Mouse (Mus musculus) stomach, embryonic 16.5 days (tissue): ENCODE measurements around the gene Card10. TPM values are rescaled to one million over a fixed set of nuclear protein-coding genes. Genes with fewer than 3 reads are reported as not detected.

Experiments
- ATAC-seq: fragments of 200-750 bp; cut with Nextera tagmentation; 2 replicates; pipeline ENCODE4 v1.8.0; 2017; ENCODE audit warnings: moderate number of reproducible peaks, moderate TSS enrichment; ENCODE audit not compliant: insufficient read depth, low FRiP score
- H3K27ac ChIP-seq: fragments of 300-500 bp; sonication (generic); 2 replicates; pipeline ENCODE4 v1.5.1; 2014; ENCODE audit warnings: low read length
- H3K27me3 ChIP-seq: fragments of 300-500 bp; sonication (generic); 2 replicates; pipeline ENCODE4 v1.6.1; 2014; ENCODE audit warnings: low read length, control low read depth, mixed read lengths; ENCODE audit not compliant: control insufficient read depth, insufficient read depth
- H3K36me3 ChIP-seq: fragments of 300-500 bp; sonication (generic); 2 replicates; pipeline ENCODE4 v1.6.1; 2014; ENCODE audit warnings: low read length; ENCODE audit not compliant: control insufficient read depth, insufficient read depth
- H3K4me1 ChIP-seq: fragments of 300-500 bp; sonication (generic); 2 replicates; pipeline ENCODE4 v1.6.1; 2014; ENCODE audit warnings: low read length, control low read depth, mixed read lengths; ENCODE audit not compliant: control insufficient read depth, insufficient read depth
- H3K4me2 ChIP-seq: fragments of 300-500 bp; sonication (generic); 2 replicates; pipeline ENCODE4 v1.6.1; 2014; ENCODE audit warnings: low read depth, low read length, mixed read lengths
- H3K4me3 ChIP-seq: fragments of 300-500 bp; sonication (generic); replicated peaks from 2 replicates; pipeline ENCODE4 v1.5.1; 2014; ENCODE audit warnings: mild to moderate bottlenecking, low read length
- H3K9ac ChIP-seq: fragments of 300-500 bp; sonication (generic); 2 replicates; pipeline ENCODE4 v1.6.1; 2014; ENCODE audit warnings: low read length
- H3K9me3 ChIP-seq: fragments of 300-500 bp; sonication (generic); replicated peaks from 2 replicates; pipeline ENCODE4 v1.6.1; 2016; ENCODE audit warnings: low read length, control low read depth; ENCODE audit not compliant: control insufficient read depth
- WGBS: fragments of 180-500 bp; shearing (Covaris S2); extraction: QIAGEN DNeasy Blood & Tissue Kit; methylation state at CpG from one replicate; pipeline ENCODE4 v1.1.7; 2014; 5-methylcytosine and 5-hydroxymethylcytosine counted together
- polyA plus RNA-seq: library from polyadenylated mRNA; unstranded; fragments of >200 nt; fragmentation: Nextera tagmentation; extraction: Ambion mirVana; gene quantifications from 2 replicates; pipeline ENCODE4 v1.2.1, GENCODE M21; 2015

Card10 gene
- polyA plus RNA-seq, 1 experiment from 2014 or later, result 4.4 TPM

DNA sequence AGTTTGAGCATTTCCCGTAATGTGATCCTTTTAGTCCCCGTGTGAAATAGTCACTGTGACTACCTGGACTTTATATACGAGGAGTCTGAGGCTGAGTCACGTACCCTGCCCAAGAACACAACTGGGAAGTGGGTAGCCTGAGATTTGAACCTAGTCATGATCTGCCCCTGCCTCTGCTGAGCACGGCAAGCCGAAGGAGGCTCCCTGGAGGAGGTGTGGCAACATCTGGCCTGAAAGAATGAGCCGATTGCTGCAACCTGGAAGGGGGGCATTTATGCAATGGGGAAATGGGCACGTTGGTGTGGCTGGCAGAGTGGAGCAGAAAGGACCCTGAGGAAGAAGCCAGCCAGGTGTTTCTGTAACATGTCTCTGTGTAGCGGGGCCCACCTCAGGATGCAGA lies 6.9 kb upstream of the Card10 start:
- no peaks in the 10 kb centered on the region for H3K36me3 ChIP-seq
- H3K27me3 ChIP-seq, result no peaks in the 10 kb centered on the region
- ATAC-seq, result no peak
- H3K27ac ChIP-seq, result no peak overlapping the region
- H3K9me3 ChIP-seq, result no peaks in the 10 kb centered on the region
- no peak overlapping the region for H3K9ac ChIP-seq
- H3K4me2 ChIP-seq, result no peak overlapping the region
- WGBS, result 53% methylated on average over 9 of the region's 9 CpGs
- H3K4me1 ChIP-seq, result peaks cover 18% of the 10 kb centered on the region
- no peak overlapping the region for H3K4me3 ChIP-seq

- no peaks in the 10 kb centered on the region for H3K36me3 ChIP-seq
- no peaks in the 10 kb centered on the region for H3K27me3 ChIP-seq
- WGBS, result 89% methylated on average over 2 of the region's 2 CpGs
- no peak overlapping the region for H3K27ac ChIP-seq
- H3K4me3 ChIP-seq, result no peak overlapping the region
- H3K4me2 ChIP-seq, result no peak overlapping the region
- H3K4me1 ChIP-seq, result peaks cover 23% of the 10 kb centered on the region
- H3K9ac ChIP-seq, result no peak overlapping the region
- ATAC-seq, result no peak
- H3K9me3 ChIP-seq, result no peaks in the 10 kb centered on the region
These were observed 6.1 kb upstream of the Card10 start for GRCm38 (mm10) chr15:78808980-78809379.

- Histone ChIP-seq H3K27ac (peak overlapping the region; percentile 6; the same call in 1 of the 2 replicates), H3K4me3 (no peak overlapping the region), H3K9me3 (no peaks in the 10 kb centered on the region), H3K36me3 (no peaks in the 10 kb centered on the region), H3K4me2 (no peak overlapping the region), H3K27me3 (no peaks in the 10 kb centered on the region), H3K4me1 (peaks cover 37% of the 10 kb centered on the region), H3K9ac (no peak overlapping the region)
- no peak for ATAC-seq
- 59% methylated on average over 3 of the region's 3 CpGs for WGBS
These were observed 4.3 kb upstream of the Card10 start for GRCm38 (mm10) chr15:78807141-78807540.

DNA sequence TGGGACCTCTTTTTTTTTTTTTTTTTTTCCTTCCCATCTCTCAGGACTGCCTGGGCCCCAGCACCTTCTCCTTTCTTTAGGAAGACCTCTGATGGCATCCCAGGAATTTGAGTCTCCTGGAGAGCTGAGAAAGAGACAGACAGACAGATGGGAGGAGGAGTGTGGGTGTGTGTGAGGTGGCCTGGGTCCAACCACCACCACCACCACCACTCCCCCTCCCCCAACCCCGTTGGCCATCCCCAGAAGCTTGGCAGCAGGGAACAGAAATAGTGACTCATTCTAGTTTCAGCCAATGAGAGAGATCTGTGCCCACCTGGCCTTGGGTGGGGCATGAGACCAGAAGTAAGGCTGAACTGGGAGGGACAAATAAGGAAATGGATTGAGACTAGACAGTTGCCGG lies 3.8 kb upstream of the Card10 start:
- no peaks in the 10 kb centered on the region for H3K36me3 ChIP-seq
- H3K4me3 ChIP-seq, result no peak overlapping the region
- no peak for ATAC-seq
- WGBS, result 23% methylated on average over 2 of the region's 2 CpGs
- no peak overlapping the region for H3K4me2 ChIP-seq
- no peaks in the 10 kb centered on the region for H3K9me3 ChIP-seq
- H3K9ac ChIP-seq, result no peak overlapping the region
- no peak overlapping the region for H3K27ac ChIP-seq
- peaks cover 38% of the 10 kb centered on the region for H3K4me1 ChIP-seq
- no peaks in the 10 kb centered on the region for H3K27me3 ChIP-seq

GRCm38 (mm10) chr15:78805351-78805750 lies 2.5 kb upstream of the Card10 start:
- no peaks in the 10 kb centered on the region for H3K27me3 ChIP-seq
- H3K36me3 ChIP-seq, result no peaks in the 10 kb centered on the region
- ATAC-seq, result no peak
- H3K27ac ChIP-seq, result no peak overlapping the region
- H3K9me3 ChIP-seq, result no peaks in the 10 kb centered on the region
- WGBS, result 63% methylated on average over 2 of the region's 2 CpGs
- H3K4me1 ChIP-seq, result peaks cover 42% of the 10 kb centered on the region
- H3K4me2 ChIP-seq, result no peak overlapping the region
- H3K4me3 ChIP-seq, result no peak overlapping the region
- H3K9ac ChIP-seq, result no peak overlapping the region

GRCm38 (mm10) chr15:78804326-78804725 lies 1.5 kb upstream of the Card10 start:
- Histone ChIP-seq H3K9ac (no peak overlapping the region), H3K27me3 (no peaks in the 10 kb centered on the region), H3K36me3 (no peaks in the 10 kb centered on the region), H3K4me3 (no peak overlapping the region), H3K4me2 (0 out of 2 replicates have a peak overlapping the region, but pooled peaks have one; percentile 91), H3K4me1 (peaks cover 36% of the 10 kb centered on the region), H3K9me3 (no peaks in the 10 kb centered on the region), H3K27ac (peak overlapping the region; percentile 75)
- 25% methylated on average over 6 of the region's 6 CpGs for WGBS
- ATAC-seq, result peak; percentile 48; the same call in 1 of the 2 replicates

DNA sequence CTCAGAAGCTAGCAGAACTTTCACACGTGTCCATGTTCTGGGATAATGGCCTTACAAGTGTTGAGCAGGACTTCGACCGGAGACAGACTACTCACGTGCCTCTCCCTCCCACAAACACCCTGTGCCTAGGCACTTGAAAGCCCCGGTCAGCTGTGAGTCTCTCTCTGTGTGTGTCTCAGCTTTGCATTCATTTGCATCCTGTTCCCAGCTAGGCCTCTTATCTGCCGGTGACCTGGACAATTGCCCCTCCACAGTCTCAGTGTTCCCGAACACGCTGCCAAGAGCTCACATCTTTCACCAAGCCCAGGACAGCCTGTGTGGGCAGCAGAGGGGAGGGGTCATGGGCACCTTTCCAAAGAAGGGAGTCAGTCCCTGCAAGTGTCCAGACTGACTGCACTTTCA lies 658 bp upstream of the Card10 start:
- ATAC-seq, result peak; percentile 20; the same call in 1 of the 2 replicates
- Histone ChIP-seq H3K9ac (peak overlapping the region; percentile 77), H3K9me3 (no peaks in the 10 kb centered on the region), H3K4me3 (peak overlapping the region; percentile 65; the same call in 1 of the 2 replicates), H3K27ac (peak overlapping the region; percentile 75), H3K36me3 (no peaks in the 10 kb centered on the region), H3K4me1 (peaks cover 35% of the 10 kb centered on the region), H3K4me2 (peak overlapping the region; percentile 91), H3K27me3 (no peaks in the 10 kb centered on the region)
- WGBS, result 19% methylated on average over 8 of the region's 8 CpGs

DNA sequence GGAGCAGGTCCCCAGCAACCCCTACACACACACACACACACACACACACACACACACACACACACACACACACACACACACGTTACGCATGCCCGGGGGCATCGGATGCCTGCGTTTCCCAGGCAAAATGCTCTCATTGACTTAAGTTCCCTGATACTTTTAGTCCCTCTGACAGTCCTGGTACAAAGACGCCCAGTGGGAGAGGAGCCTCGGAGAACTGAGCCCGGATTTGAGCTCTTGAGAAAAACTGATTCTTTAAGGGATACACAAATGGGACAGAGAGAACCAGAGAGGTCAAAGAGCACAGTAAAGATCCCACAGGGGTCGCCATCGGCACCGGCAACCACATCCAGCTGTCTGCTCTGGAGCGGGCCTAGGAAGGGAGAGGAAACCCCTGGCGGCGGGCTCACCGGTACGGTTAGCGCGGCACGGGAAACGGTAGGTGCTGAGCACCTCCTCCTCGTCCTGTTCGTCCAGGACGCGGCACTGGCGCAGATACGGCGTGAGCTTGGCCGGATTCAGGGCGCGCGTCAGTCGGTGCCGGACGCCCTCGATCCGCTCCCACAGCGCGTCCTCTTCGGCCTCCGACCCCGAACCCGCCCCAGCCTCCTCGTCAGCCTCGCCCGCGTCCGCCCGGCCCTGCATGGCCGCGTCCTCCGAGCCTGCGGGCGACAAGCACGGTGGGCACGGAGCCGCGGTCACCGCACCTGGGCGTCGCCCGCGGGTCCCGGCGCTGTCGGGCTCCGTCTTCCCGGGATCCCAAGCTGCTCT lies 686 bp downstream of the Card10 start:
- H3K27me3 ChIP-seq, result no peaks in the 10 kb centered on the region
- no peaks in the 10 kb centered on the region for H3K36me3 ChIP-seq
- no peaks in the 10 kb centered on the region for H3K9me3 ChIP-seq
- H3K4me2 ChIP-seq, result peak overlapping the region; percentile 91
- H3K9ac ChIP-seq, result peak overlapping the region; percentile 77
- H3K4me1 ChIP-seq, result peaks cover 31% of the 10 kb centered on the region
- H3K4me3 ChIP-seq, result peak overlapping the region; percentile 65
- peak overlapping the region; percentile 75 for H3K27ac ChIP-seq
- WGBS, result 3% methylated on average over 67 of the region's 67 CpGs
- ATAC-seq, result no peak

- H3K36me3 ChIP-seq, result no peaks in the 10 kb centered on the region
- H3K4me3 ChIP-seq, result peak overlapping the region; percentile 65
- no peaks in the 10 kb centered on the region for H3K9me3 ChIP-seq
- ATAC-seq, result no peak
- peaks cover 35% of the 10 kb centered on the region for H3K4me1 ChIP-seq
- peak overlapping the region; percentile 50; the same call in 1 of the 2 replicates for H3K9ac ChIP-seq
- peak overlapping the region; percentile 91 for H3K4me2 ChIP-seq
- no peaks in the 10 kb centered on the region for H3K27me3 ChIP-seq
- H3K27ac ChIP-seq, result no peak overlapping the region
- 74% methylated on average over 9 of the region's 9 CpGs for whole genome bisulfite sequencing
These were observed 1.3 kb downstream of the Card10 start for GRCm38 (mm10) chr15:78801571-78801970.
